Mouse (Mus musculus) brain, adult 2 months (tissue): ENCODE measurements around the gene Hgfac.
A peak's percentile ranks its signal among the peaks of the same experiment; 100 is the strongest.

Experiments
- DNase-seq: peaks from one replicate; pipeline ENCODE4 v3.0.0; 2011; ENCODE audit warnings: low read depth, low spot score

The Hgfac gene

DNA sequence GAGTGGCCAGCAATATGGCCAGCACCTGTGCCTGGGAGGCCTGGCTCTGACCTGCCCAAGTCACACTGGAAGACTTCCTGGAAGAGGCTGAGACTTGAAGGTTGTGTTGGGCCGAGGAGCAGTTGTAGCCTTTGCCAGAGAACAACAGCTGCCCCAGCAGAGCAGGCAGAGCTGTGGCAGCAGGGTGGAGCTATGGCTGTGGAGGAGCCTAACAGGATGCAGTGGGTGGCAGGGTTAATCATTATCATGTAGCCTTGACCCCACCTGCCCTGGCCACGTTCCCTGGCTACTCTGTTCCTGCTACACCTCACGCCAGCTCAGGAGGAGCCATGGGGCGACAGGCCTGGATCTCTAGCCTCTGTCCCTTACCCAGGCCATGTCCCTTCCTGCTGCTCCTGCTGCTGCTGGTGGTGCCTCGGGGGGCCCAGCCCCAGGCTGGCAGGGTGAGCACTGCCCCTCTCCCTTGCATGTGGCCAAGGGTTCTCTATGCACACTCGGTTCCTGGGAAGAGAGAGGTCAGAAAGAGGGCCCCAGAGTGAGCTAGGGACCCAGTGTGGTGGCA is at the start of gene Hgfac:
Gene Hgfac, plus strand, starts transcription at position 242 of the 562 bp plus-strand sequence.
- no peak for DNase-seq

DNA sequence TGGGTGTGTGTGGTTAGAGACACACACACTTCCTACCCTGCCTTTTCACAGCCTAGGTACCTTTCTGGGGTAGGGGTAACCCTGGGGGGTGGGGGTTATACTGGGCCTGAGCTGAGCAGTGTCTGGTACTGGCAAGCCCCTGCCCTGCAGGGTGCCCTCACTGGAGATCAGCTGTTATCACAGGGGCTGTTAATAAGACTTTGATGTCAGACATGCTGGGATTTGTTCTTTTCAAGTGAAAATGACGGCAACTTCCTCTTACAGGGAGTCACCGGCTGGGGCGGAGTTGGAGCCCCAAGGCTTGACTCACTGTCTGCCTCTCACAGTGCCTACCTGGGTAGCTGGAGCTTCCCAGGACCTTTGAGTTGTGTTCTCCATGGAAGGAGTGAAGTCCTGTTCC is 42.6 kb upstream of the Hgfac start:
- no peak for DNase-seq

DNA sequence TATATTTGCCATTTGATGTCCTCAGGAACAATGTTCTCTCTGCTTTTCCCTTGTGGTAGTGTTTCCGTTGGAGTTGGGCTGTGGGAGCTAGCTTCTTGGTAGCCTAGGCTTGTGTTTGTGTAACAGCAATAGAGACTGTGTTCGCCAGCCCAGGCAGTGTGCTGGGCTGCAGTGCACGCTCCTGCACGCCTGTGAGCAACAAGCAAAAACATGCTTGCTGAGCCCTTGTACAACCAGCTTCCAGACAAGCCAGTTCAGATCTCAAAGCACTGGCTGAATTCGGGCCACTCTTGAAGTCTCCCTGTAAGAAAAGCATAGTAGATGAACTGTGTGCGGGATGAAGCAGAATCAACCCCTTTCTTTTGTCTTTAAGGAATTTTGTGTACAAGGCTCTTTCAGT is 42.0 kb upstream of the Hgfac start:
- no peak for DNase-seq

DNA sequence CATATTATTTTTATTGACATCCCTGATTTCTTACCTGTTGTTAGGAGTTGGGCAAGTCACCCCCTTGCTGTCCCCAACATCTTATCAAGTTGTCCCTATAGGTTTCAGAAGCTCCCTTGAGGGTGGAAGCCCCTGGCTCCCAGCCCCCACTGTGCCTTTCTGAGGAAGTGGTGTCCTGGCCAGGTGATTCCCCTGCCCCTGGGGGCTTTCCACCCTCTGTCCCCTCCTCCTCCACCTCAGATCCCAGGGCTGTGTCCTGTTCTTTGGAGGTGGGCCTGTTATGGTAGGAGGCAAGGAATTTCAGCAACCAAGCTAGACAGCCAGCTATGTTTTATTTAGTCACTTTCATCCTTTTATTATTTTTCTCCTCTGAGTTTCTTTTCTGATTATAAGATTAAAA is 41.0 kb upstream of the Hgfac start:
- DNase-seq, result no peak

DNA sequence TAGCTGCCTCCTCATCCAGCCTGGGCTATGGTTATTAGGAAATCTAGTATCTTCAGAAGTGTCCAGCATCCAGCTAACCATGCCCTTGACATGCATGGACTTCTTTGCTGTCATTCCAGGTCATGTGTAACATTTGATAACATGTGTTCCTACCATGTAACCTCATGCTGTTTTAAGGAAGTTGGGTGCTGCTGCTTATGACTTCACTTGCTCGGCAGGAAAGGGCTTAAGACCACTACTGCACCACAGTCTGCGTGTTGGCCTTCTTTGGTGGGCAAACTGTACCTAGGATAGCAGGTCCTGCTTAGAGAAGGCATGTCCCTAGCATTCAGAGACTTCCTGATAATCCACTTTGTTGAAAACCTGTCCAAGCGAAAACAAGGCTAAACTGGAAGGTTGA is 40.2 kb upstream of the Hgfac start:
- DNase-seq, result no peak

DNA sequence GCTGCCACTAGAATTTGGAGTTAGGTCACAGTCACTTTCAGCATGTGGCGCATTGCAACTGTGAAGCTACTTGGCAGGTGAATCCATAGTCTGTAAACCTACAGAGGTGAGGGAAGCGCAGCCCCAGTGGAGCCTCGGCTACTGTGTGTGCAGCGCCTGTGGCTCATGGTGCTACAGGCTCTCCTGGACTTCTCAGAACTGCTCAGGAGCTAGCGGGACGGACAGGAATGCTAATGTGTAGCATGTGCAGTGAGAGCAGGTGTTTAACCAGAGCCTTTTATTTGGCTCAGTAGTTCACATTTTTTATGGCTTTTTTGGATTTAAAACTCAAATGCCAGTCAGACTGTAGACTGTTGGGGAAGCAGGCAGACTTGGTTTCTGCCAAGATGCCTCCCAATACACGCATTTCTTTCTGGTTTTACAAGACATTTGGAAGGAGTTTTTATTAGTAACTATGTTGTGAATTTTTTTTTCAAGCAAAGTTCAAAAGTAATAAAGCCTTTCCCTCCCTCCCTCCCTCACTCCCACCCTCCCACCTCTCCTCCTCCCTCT is 37.6 kb upstream of the Hgfac start:
- peak; percentile 47 for DNase-seq

DNA sequence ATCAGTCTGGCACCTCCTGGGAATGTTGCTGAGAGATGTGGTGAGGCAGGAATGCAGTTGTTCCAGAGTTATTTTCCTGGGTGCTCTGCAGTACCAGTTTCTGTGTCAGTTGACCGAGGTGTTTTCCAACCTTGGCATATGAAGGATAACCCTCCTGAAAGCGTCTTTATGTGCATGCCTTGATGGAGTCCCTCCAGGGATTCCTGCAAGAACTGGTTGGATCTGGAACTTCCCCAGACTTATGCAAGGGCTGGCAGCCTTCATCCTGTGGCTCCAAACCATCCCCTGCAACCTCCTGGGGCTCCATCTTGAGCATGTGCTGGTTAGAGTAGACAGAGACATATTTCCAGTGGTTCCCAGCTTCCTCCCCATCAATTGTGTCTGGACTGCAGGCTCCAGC is 36.5 kb upstream of the Hgfac start:
- no peak for DNase-seq

DNA sequence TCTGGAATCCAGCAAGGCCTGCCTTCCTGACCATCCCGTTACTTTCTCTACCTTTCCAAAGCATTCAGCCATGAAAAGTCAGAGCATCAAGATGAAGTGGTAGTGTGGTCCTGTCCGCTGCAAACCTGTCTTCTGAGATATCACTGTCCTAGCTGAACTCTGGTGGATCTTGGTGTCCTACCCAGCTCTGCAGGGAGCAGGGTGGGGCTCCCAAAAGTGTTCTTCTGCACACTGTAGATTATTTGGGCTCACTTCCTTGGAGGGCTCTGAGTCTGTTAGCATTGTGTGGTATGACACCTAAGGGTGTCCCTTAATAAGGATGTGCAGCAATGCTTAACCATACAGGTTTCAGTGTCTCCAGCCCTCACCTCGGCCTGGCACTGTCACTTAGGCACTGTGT is 35.6 kb upstream of the Hgfac start:
- DNase-seq, result no peak

DNA sequence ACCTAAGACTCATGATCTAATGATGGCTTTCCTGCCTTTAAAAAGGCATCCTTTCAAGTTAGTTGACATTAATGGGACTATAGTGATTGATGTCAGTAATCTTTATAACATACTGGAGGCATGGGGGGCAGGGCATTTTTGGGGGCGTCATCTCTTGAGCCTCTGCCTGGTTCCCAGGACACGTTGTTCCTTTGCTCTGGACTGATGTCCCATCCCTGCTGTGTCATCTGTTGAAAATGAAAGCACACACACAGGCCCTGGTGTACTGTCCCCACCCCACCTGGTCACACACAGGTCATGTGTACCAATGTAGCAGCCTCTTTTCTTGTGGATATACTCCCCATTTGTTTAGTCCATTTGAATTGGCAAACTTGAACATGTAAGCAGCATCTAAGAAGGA is 34.7 kb upstream of the Hgfac start:
- DNase-seq, result no peak

DNA sequence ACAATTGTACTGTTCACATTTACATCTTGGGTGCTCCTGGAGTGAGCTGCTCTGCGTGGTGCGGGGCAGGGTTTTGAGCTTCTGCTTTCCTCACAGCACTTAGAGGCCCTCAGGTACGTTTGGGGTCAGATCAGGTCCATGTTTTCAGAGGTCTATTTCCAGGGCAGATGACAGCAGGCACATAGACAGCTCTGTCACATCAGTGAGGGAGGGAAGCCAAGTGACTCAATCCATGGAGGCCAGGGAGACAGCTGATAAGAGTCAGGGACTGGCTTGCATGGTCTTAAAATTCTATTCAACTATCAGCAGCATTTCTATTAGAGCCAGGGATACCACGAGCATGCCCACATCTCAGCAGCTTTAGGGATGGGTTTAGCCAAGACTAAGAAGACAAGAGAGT is 32.1 kb upstream of the Hgfac start:
- no peak for DNase-seq

DNA sequence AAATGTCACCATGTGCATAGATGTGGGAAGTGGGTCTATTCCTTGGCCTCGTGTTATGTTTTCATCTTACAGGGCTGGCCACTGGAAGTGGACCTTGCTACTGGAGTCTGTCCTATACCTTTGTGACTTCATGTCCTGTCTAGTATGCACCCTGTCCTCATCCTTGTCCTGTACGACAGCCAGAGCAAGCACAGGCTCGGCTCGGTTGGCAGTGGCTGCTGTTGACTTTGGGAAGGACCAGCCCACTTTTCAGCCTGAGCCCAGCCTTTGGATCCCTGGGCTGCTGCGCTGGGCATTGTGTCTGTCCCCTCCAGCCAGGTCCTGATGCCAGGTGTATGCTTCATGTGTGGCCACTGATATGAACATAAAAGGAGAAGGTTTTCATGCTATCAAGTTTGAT is 30.7 kb upstream of the Hgfac start:
- DNase-seq, result no peak

DNA sequence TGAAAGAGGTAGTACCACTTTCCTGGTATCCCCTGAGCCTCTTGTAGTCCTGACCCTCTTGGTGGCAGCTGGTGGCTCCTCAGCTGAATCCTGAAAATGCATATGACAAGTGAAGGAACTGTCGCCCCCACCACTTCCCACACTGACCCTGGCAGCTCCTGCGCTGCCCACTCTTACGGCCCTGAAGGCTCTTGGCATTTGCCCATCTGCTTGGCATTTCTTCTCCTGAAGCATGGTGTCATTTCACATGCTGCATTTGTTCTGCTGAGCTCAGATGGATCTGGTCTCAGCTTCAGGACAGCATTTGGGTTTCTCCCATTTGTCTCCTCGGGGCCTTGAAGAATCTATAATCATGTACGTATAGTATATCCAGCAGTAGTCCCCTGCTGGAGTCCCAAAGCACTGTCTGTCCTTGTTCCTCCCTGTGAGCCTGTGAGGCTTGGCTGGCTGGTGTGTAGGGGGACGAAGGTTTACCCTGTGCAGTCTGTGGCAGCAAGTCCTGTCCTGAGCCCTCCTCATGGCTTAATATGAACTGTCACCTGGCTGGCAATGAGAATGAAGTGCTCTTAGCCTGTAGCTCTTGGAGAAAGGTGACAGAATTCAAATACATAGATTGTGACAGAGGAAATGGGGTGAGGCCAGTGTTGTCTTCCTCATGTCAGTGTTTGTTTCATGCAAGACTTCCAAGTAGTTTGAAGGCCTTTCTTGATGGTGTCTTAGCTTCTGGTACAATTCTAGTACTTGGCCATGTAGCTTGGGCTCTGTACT is 30.0 kb upstream of the Hgfac start:
- peak; percentile 36 for DNase-seq

DNA sequence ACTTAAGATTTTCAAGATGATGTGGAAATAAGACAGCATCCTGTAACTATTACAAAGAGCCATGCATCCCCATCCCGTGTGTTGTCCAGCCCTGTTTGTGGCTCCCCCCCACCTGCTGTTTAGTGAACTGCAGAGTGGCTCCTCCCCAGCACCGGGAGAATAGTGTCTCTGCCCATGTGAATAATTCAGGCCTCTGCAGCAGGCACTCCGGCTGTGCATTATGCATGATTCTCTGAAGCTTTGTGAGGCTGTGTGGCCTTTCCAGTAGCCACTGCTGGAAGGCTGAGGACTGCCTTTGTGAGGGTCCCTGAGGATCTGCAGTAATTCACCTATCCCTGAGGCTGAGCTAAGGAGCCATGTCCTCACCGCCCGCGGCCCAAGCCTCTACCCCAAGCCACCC is 27.3 kb upstream of the Hgfac start:
- no peak for DNase-seq

DNA sequence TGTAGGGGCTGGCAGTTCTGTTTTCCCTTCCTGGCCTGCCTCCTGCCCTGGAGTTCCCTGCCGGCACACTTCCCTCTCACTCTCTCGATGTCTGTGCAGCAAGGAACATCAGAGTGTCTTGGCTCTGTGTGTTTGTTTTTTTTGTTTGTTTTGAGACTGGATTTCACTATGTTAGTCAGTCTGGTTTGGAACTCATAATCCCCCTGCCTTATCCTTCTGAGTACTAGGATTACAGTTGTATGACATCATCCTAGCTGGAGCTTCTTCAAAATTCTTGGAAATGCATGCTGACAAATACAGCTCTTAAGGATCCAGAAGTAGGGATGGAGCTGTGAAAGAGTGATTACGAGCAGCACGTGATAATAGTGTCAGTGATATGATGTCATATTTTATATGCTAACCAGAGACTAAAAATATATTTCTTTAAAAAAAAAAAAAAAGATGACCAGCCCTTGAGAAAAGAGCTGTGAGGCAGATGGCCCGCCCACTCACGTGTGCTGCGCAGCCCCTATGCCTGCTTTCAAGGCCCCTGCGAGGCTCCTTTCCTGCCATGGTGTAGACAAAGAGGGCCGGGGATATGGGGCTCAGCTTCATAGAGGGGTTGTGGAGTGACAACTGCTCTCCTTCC is 21.5 kb upstream of the Hgfac start:
- DNase-seq, result peak; percentile 55

DNA sequence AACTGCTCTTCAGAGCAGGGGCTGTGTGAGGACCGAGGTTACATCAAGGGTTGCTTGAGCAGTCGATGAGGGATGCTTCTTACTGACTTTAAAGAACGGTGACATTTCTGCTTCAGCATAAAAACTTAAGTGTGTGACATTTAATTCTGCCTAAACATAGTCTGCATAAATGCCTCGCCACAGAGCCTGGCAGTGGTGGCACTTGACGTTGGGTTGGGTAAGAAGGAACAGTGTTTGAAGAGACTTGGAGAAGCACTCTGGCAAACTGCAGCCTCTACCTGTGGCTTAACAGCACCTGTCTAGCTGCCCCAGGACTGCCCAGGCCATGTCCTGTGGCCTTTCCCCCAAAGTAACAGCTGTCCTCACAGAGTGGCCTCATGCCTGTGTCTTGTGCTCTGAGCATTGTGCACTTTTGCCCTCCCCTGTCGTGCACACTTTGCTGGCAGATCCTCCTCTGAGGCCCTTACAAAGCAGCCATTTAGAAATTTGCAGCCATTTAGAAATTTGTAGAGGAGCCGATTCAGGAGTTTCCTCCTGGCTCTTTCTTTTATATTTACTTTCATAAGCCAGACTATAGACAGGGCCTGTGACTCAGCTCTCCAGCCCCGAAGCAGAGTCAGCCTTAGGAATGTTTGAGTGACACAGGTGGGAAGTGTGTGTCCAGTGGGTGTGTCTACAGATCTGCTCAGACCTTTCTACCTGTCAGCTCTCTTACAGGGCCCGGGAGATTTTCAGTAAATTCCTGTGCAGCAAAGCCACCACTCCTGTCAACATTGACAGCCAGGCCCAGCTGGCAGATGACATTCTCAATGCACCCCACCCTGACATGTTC is 20.7 kb upstream of the Hgfac start:
- peak; percentile 53 for DNase-seq

DNA sequence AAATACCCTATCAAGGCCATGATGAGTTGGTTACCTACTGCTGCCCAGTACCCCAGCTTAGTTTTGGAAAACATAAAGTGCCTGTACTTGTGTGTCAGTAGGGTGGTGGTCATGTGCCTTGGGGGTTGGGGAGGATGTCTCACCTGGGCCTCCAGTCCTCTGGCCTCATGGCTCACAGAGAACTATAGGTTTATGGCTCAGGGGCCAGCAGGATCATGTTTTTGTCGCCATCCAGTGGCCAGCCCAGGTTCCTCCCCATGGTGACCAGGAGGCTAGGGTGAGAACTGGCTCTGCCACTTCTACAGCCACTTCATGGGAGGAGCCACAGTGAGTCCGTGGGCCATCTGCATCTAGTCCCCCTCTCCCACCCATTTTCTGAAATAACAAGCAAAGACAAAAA is 16.3 kb upstream of the Hgfac start:
- peak; percentile 60 for DNase-seq

DNA sequence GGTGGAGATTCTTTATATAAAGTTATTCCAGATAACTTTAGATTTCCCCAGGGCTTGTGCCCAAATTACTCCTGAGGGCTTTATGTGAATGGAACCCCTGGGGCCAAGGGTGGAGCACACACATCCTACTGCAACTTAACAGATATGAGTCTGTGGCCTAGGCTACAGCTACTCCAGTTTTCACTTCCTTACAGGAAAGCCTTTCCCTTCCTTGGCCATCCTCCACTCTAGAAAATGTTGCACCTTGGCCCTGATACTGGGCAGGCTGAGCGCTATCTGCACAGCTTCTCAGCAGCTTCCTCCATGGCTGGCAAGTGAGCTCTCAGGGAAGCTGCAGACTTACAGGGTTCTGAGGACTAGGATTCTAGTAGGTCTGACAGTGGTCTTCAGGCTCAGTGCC is 12.0 kb upstream of the Hgfac start:
- no peak for DNase-seq

DNA sequence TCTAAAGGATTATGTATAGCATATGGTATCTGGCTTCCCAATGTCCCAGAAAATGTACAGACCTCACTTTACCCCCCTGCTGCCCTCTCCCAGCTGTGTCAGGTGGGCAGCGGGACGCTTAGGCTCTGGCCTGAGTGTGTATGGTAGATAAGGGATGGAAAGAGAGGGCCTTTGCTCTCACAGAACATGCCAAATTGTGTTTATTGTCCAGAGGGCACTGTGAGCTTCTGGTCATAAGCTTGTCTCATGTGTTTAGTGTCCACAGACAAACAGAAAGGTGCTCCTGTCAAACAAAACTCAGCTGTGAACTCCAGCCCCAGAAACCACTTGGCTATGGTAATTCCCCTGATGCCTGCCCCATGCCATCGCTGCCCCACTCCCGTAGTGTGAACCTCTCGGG is 11.6 kb upstream of the Hgfac start:
- no peak for DNase-seq

DNA sequence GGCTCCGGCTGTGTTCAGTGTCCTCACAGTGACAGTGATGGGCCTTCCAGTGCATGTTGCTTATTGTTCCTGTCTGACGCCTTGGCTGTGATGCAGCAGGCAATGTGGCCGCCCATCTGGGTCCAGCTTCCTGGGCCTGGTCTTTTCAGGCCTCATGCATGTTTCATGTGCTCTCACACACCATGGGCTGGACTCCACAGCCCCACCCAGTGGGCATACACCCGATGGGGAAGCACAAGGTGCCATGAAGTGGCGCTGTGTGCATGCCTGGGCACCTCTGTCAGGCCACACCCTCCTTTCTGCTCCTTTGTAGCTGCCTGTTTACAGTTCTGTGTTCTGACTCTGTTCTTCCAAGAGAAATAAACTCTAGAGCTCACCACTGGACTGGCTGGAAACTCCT is 8.2 kb upstream of the Hgfac start:
- no peak for DNase-seq

DNA sequence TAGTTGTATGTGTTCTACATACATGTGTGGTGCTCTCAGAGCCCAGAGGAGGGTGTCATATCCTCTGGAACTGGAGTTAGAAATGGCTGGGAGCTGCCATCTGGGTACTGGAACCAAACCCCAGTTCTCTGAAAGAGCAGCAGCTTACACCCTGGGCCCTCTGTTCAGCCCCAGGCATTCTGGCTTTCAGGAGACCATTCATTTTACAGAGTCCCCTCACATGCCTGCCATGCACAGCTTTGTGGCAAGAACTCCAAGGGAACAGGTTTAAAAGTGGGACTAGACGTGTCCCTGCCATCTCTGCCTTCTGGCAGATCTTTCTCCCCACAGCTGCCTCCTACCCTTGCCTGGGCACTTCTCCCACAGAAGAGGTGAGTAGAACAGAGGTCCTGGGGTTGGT is 7.7 kb upstream of the Hgfac start:
- DNase-seq, result no peak

DNA sequence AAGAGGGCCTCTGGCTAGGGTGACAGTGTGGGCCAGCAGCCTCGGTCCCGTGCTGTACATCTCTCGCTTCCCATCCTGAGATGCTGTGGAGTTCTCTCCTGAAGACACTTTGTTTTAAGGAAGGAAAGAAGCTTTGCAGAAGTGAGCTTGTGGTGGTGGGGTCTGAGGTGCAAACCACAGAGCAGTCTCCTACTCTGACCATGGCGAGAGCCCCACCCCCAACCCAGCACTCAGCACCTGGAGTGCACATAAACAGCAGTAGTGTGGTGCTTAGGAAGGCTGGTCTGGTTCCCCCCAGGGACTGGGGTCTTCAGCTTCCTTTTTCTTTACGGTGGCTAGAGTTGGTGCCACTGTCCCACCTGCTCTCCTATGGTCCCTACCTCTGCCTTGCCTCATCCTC is 6.2 kb upstream of the Hgfac start:
- DNase-seq, result no peak

DNA sequence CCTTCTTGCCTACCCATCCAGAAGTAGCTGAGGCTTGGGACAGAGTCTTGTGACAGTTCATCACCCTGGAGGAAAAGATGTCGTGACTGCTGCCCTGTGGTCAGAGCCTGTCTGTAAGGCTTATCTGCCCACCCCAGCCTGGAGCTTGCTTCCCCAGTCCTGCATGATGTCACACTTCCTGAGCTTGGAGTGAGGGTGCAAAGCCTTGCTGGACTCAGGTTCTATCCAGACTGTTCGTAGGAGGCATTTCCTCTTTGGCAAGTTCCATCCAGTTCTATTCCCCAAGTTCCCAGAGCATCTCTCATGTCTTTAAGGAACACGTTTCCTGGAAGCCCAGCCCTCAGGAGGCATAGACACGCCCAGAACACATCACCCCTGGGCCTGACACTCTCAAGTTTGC is 5.5 kb upstream of the Hgfac start:
- DNase-seq, result peak; percentile 47
